Mouse (Mus musculus) erythroblast, embryonic 14.5 days (primary cell): ENCODE results near the gene Herc2.

ENCODE experiments used
- GATA1 ChIP-seq: IDR thresholded peaks from 2 replicates; pipeline ENCODE4 v1.6.1; 2012; ENCODE audit warnings: low read length, inconsistent platforms, mixed read lengths
- TAL1 ChIP-seq: IDR thresholded peaks from 3 replicates; pipeline ENCODE4 v1.6.1; 2012; ENCODE audit warnings: low read length, inconsistent platforms, mixed read lengths

DNA sequence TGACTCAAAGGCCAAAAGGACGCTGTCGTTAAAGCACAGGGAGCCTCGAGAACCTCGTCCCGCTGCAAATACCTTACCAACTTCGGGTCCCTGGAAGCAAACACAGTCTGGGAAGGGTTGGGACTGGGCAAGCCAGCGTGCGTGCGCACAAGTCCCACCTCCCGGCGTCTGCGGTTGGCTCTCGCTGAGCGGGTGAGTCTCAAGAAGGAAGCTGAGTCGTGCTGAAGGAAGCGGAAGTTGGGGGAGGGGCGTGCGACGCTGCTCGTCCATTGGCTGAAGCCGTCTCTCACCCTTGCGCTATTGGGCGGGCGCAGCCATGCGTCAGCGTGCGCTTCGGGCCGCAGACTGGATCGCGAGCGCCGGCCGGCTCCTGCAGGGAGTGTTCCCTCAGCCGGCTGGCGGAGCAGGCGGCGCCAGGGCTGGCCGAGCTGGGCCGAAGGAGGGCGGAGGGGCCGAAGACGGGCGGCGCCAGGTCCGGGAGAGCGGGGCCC, at the start of gene Herc2:
- TF ChIP-seq GATA1 (no peak), TAL1 (no peak)
